Mouse (Mus musculus) thymus, adult 2 months (tissue): Measurements from ENCODE around the gene Col18a1.

ENCODE experiments used
- CTCF ChIP-seq: fragments of 200-500 bp; IDR thresholded peaks from 2 replicates; pipeline ENCODE4 v1.5.1; 2012; ENCODE audit warnings: mild to moderate bottlenecking, control low read depth, low read length, moderate library complexity, borderline replicate concordance; ENCODE audit not compliant: control insufficient read depth, poor library complexity, insufficient read depth; ENCODE audit errors: extremely low read depth
- POLR2A ChIP-seq: fragments of 200-500 bp; IDR thresholded peaks from 2 replicates; pipeline ENCODE4 v1.6.1; 2012; ENCODE audit warnings: mild to moderate bottlenecking, low read length, control low read depth, moderate library complexity; ENCODE audit not compliant: control insufficient read depth, poor library complexity, insufficient read depth; ENCODE audit errors: extremely low read depth

- TF ChIP-seq CTCF (no peak), POLR2A (no peak)
Measured at GRCm38 (mm10) chr10:77127926-77128325, 38.4 kb downstream of the Col18a1 start.
